ENCODE assay signal across 30 mouse cellular contexts in genomic region chr8:86705317-86705716, GRCm38 (mm10). TPM values are rescaled to one million over a fixed set of nuclear protein-coding genes. Genes with fewer than 3 reads are reported as not detected.
DNase-seq lines count a peak whose midpoint lies in the region; ATAC-seq and TF ChIP-seq lines count a peak whose summit lies in the region.
"Had no signal": no experiment of that assay in that cellular context is flagged by ENCODE, and none has a peak within 500 bp of the region (broad histone marks: within the 10 kb centered on the region; RNA-seq: fewer than 3 reads in every experiment).

No protein-coding gene starts in this region.

- no peak for TF ChIP-seq POLR2A in spleen, adult 2 months (IDR thresholded peaks at IDR 0.05; ENCODE audit: low read depth, low read length)

- H3K9me3 ChIP-seq in neural tube, embryonic 15.5 days (replicated peaks): no peaks in the 10 kb centered on the region
- H3K9me3 ChIP-seq: embryonic facial prominence, embryonic 13.5 days; embryonic facial prominence, embryonic 15.5 days; forebrain, embryonic 10.5 days; forebrain, embryonic 12.5 days; G1E had no signal

- H3K27me3 ChIP-seq in spleen, adult 2 months (ENCODE audit: control insufficient read depth, insufficient read depth, low read length): no peaks in the 10 kb centered on the region
- no peaks in the 10 kb centered on the region for H3K27me3 ChIP-seq in neural tube, embryonic 15.5 days (replicated peaks)
- H3K27me3 ChIP-seq: CH12.LX; embryonic facial prominence, embryonic 13.5 days; embryonic facial prominence, embryonic 15.5 days; forebrain, embryonic 12.5 days; Patski had no signal

- 0 out of 2 replicates have a peak, but pooled peaks cover 1% of the 10 kb centered on the region for H3K36me3 ChIP-seq in spleen, adult 2 months (ENCODE audit: control insufficient read depth, insufficient read depth, low read length)
- peaks cover 6% of the 10 kb centered on the region; the same call in 1 of the 2 replicates for H3K36me3 ChIP-seq in neural tube, embryonic 15.5 days
- H3K36me3 ChIP-seq: forebrain, embryonic 12.5 days had no signal

- intact Hi-C loops in left cerebral cortex, adult 2 months (cut with DNase I): loop anchor here (10.0 kb wide), 1 partner anchor 51 kb away; no protein-coding TSS in a partner anchor
- intact Hi-C loops in left cerebral cortex, postnatal 14 days (cut with DNase I): no loop called here

- peak; percentile 82 for ATAC-seq in frontal cortex, adult (ENCODE audit: low TSS enrichment)
- no peak for ATAC-seq in neural tube, embryonic 15.5 days (ENCODE audit: low FRiP score)
- ATAC-seq: activated CD4-positive, CD25-positive, alpha-beta regulatory T cell, adult 4 months; CD4-positive, CD25-positive, alpha-beta regulatory T cell, adult 4 months; forebrain, embryonic 14.5 days; Patski had no signal

- no peak overlapping the region for H3K4me3 ChIP-seq in left cerebral cortex, adult 2 months
- H3K4me3 ChIP-seq in spleen, adult 2 months (ENCODE audit: extremely low read depth, insufficient read depth, insufficient read length): no peak overlapping the region
- no peak overlapping the region for H3K4me3 ChIP-seq in neural tube, embryonic 15.5 days (replicated peaks)
- H3K4me3 ChIP-seq: embryonic facial prominence, embryonic 13.5 days; embryonic facial prominence, embryonic 15.5 days; erythroblast, embryonic 14.5 days; forebrain, embryonic 10.5 days; forebrain, embryonic 12.5 days had no signal

- no peak overlapping the region for H3K9ac ChIP-seq in neural tube, embryonic 15.5 days (replicated peaks)
- H3K9ac ChIP-seq: embryonic facial prominence, embryonic 13.5 days; embryonic facial prominence, embryonic 15.5 days; forebrain, embryonic 12.5 days had no signal

- no peak for TF ChIP-seq CTCF in left cerebral cortex, adult 2 months (IDR thresholded peaks at IDR 0.05)
- no peak for TF ChIP-seq CTCF in spleen, adult 2 months (IDR thresholded peaks at IDR 0.05; ENCODE audit: extremely low read depth, insufficient read depth, insufficient read length, insufficient replicate concordance)

- WGBS in spleen, adult 2 months: 85% methylated on average over 3 of the region's 3 CpGs
- 92% methylated on average over 3 of the region's 3 CpGs for WGBS in neural tube, embryonic 15.5 days

- no peak overlapping the region for H3K4me2 ChIP-seq in neural tube, embryonic 15.5 days
- H3K4me2 ChIP-seq: embryonic facial prominence, embryonic 13.5 days; embryonic facial prominence, embryonic 15.5 days; forebrain, embryonic 12.5 days had no signal

- no peak for DNase-seq in frontal cortex, postnatal 25 days (ENCODE audit: low spot score in 2 of 2)
- no peak for DNase-seq in left cerebral cortex, adult 2 months (ENCODE audit: extremely low spot score in 1 of 2, low spot score in 2 of 2)
- no peak for DNase-seq in left cerebral cortex, postnatal 14 days (ENCODE audit: low spot score in 2 of 2)
- DNase-seq in spleen, adult 2 months (ENCODE audit: low read depth in 1 of 2, low spot score in 2 of 2): no peak
- no peak for DNase-seq in spleen, adult 18-20 months
- DNase-seq in brain, adult 2 months (ENCODE audit: low read depth, low spot score): peak; percentile 69
- DNase-seq: adrenal gland, adult 8-10 months; adrenal gland, postnatal 14 days; adrenal gland, postnatal 36 days; B cell, adult 2 months; cerebellum, adult 11 months; cerebellum, adult 18-20 months; cerebellum, adult 8-10 months; cerebellum, adult 9-11 months; cerebellum, postnatal 14 days; cerebellum, postnatal 36 days; embryo, embryonic 11 days had no signal

- H3K4me1 ChIP-seq in spleen, adult 2 months (ENCODE audit: control insufficient read depth, insufficient read depth, insufficient read length): peaks cover 11% of the 10 kb centered on the region
- no peaks in the 10 kb centered on the region for H3K4me1 ChIP-seq in neural tube, embryonic 15.5 days
- H3K4me1 ChIP-seq: embryonic facial prominence, embryonic 13.5 days; embryonic facial prominence, embryonic 15.5 days; forebrain, embryonic 10.5 days; forebrain, embryonic 12.5 days had no signal

- peak overlapping the region; percentile 72 for H3K27ac ChIP-seq in left cerebral cortex, adult 2 months
- H3K27ac ChIP-seq in spleen, adult 2 months (ENCODE audit: insufficient read depth, low read length): 0 out of 2 replicates have a peak overlapping the region, but pooled peaks have one; percentile 35
- H3K27ac ChIP-seq in neural tube, embryonic 15.5 days (replicated peaks): no peak overlapping the region
- H3K27ac ChIP-seq: embryonic facial prominence, embryonic 13.5 days; embryonic facial prominence, embryonic 15.5 days; forebrain, embryonic 10.5 days; forebrain, embryonic 12.5 days had no signal

RNA-seq across cellular contexts. Expression of gene Gm10638, which starts 40.2 kb away (rescaled TPM):
- total RNA-seq in left cerebral cortex, adult 2 months (2021): 1 to 10 TPM; 3.0 to 3.8 TPM
- 1 to 10 TPM; 2.5 to 3.8 TPM for total RNA-seq in left cerebral cortex, postnatal 14 days (2021)
- 1.3 and 2.0 TPM in 2 replicates for polyA plus RNA-seq in spleen, adult 2 months (2012; rRNA removed)
- 5.5 and 5.9 TPM in 2 replicates for polyA plus RNA-seq in neural tube, embryonic 15.5 days (2015; fragmentation: Nextera tagmentation; extraction: Ambion mirVana)
- polyA plus RNA-seq: activated CD4-positive, CD25-positive, alpha-beta regulatory T cell, adult 4 months; CD4-positive, CD25-positive, alpha-beta regulatory T cell, adult 4 months had no signal

RNA-seq across cellular contexts. Expression of gene Siah1a, which starts 40.4 kb away (rescaled TPM):
- total RNA-seq in left cerebral cortex, adult 2 months (2021): 10 to 100 TPM; 30.9 to 32.9 TPM
- 10 to 100 TPM; 30.9 to 32.9 TPM for total RNA-seq in left cerebral cortex, postnatal 14 days (2021)
- polyA plus RNA-seq in spleen, adult 2 months (2012; rRNA removed): 11.5 and 13.3 TPM in 2 replicates
- polyA plus RNA-seq in neural tube, embryonic 15.5 days (2015; fragmentation: Nextera tagmentation; extraction: Ambion mirVana): 62.9 and 67.9 TPM in 2 replicates
